Mouse (Mus musculus): Measurements from ENCODE around the gene Isoc2a. TPM values are rescaled to one million over a fixed set of nuclear protein-coding genes. Genes with fewer than 3 reads are reported as not detected.
"Not testable (repeated sequence)": the region's sequence is repeated elsewhere in the genome, so short reads cannot be mapped to it uniquely, and the experiment has no call there.

Gene Isoc2a
- polyA plus RNA-seq, 1 experiment from 2014 or later, result 1.3 TPM

DNA sequence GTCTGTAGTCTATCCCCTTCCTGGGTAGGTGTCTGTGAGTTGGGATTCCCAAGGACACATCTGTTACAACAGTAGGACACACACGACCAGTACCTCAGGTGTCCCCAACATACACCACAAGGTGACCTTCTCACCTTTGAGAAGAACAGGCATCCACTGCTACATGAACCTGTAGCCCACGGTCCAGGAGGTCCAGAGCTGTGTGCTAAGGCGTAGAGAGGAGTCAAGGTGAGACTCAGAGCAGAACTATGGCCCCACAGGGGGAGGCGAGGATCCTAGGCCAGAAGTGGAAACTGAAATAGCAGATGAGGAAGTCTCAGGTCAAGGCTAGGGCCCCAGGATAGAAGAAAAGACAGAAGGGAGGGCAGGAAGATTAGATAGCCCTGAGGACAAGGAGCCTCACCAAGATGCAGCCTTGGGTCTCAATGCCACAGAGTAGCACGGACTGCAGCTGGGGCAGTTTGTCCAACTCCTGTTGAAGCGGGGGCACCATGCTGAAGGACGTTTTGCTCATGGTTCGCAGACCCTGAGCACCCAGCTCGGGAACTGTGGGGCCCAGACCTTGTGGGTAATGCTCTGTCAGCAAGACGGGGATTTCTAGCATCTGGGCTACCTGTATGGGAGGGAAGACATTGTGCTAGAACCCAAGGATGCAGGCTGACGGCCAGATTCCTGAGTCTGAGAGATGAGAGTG, 26.2 kb upstream of the Isoc2a start:
- 72% methylated on average over 11 of the region's 11 CpGs for WGBS
- Histone ChIP-seq H3K9ac (no peak overlapping the region), H3K4me2 (no peak overlapping the region), H3K27ac (no peak overlapping the region), H3K4me1 (replicated peaks) (no peaks in the 10 kb centered on the region), H3K27me3 (peaks cover 21% of the 10 kb centered on the region), H3K9me3 (replicated peaks) (no peaks in the 10 kb centered on the region), H3K4me3 (no peak overlapping the region), H3K36me3 (no peaks in the 10 kb centered on the region)
- ATAC-seq (replicated peaks; ENCODE audit: insufficient number of reproducible peaks, insufficient read depth, low FRiP score, low read depth), result no peak

- Histone ChIP-seq H3K27me3 (peaks cover 16% of the 10 kb centered on the region), H3K9me3 (replicated peaks) (no peaks in the 10 kb centered on the region), H3K4me3 (no peak overlapping the region), H3K27ac (no peak overlapping the region), H3K4me1 (replicated peaks) (no peaks in the 10 kb centered on the region), H3K36me3 (no peaks in the 10 kb centered on the region), H3K4me2 (no peak overlapping the region), H3K9ac (no peak overlapping the region)
- 71% methylated on average over 8 of the region's 8 CpGs for WGBS
- ATAC-seq (replicated peaks; ENCODE audit: insufficient number of reproducible peaks, insufficient read depth, low FRiP score, low read depth), result no peak
These were observed 25.7 kb upstream of the Isoc2a start for GRCm38 (mm10) chr7:4851315-4851688.

GRCm38 (mm10) chr7:4853613-4854012, 23.3 kb upstream of the Isoc2a start:
- Histone ChIP-seq H3K4me2 (no peak overlapping the region), H3K9me3 (replicated peaks) (no peaks in the 10 kb centered on the region), H3K27me3 (peaks cover 14% of the 10 kb centered on the region), H3K36me3 (no peaks in the 10 kb centered on the region), H3K27ac (no peak overlapping the region), H3K9ac (no peak overlapping the region), H3K4me3 (no peak overlapping the region), H3K4me1 (replicated peaks) (no peaks in the 10 kb centered on the region)
- WGBS, result 70% methylated on average over 3 of the region's 3 CpGs
- ATAC-seq (replicated peaks; ENCODE audit: insufficient number of reproducible peaks, insufficient read depth, low FRiP score, low read depth), result no peak

DNA sequence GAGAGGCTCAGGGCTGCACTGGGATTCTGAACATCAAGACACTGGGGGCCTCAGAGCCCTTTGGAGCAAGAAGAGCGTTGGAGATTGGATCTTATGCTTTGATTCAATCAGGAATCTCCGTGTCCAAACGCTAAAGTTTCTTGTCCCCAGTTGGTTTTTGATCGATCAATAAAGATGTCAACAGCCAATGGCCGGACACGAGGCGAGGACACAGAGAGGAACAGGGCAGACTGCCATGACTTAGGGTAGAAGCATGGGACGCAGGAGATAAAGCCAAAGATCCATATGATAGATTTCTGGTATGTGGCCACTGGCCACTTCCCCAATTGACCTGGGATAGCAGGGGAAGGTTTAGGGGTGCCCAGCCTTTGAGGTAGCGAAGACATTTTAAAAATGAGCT, 20.4 kb upstream of the Isoc2a start:
- no peak overlapping the region for H3K4me3 ChIP-seq
- H3K27ac ChIP-seq, result no peak overlapping the region
- no peak overlapping the region for H3K4me2 ChIP-seq
- 79% methylated on average over 9 of the region's 9 CpGs for WGBS
- no peak overlapping the region for H3K9ac ChIP-seq
- H3K36me3 ChIP-seq, result no peaks in the 10 kb centered on the region
- no peaks in the 10 kb centered on the region for H3K9me3 ChIP-seq (replicated peaks)
- no peaks in the 10 kb centered on the region for H3K4me1 ChIP-seq (replicated peaks)
- peaks cover 8% of the 10 kb centered on the region; the same call in 1 of the 2 replicates for H3K27me3 ChIP-seq
- no peak for ATAC-seq (replicated peaks; ENCODE audit: insufficient number of reproducible peaks, insufficient read depth, low FRiP score, low read depth)

GRCm38 (mm10) chr7:4857321-4857720, 19.6 kb upstream of the Isoc2a start:
- no peak overlapping the region for H3K4me2 ChIP-seq
- no peaks in the 10 kb centered on the region for H3K36me3 ChIP-seq
- H3K9ac ChIP-seq, result no peak overlapping the region
- WGBS, result 62% methylated on average over 7 of the region's 7 CpGs
- no peak overlapping the region for H3K4me3 ChIP-seq
- no peaks in the 10 kb centered on the region for H3K9me3 ChIP-seq (replicated peaks)
- peaks cover 8% of the 10 kb centered on the region; the same call in 1 of the 2 replicates for H3K27me3 ChIP-seq
- ATAC-seq (replicated peaks; ENCODE audit: insufficient number of reproducible peaks, insufficient read depth, low FRiP score, low read depth), result no peak
- H3K27ac ChIP-seq, result no peak overlapping the region
- H3K4me1 ChIP-seq (replicated peaks), result no peaks in the 10 kb centered on the region

DNA sequence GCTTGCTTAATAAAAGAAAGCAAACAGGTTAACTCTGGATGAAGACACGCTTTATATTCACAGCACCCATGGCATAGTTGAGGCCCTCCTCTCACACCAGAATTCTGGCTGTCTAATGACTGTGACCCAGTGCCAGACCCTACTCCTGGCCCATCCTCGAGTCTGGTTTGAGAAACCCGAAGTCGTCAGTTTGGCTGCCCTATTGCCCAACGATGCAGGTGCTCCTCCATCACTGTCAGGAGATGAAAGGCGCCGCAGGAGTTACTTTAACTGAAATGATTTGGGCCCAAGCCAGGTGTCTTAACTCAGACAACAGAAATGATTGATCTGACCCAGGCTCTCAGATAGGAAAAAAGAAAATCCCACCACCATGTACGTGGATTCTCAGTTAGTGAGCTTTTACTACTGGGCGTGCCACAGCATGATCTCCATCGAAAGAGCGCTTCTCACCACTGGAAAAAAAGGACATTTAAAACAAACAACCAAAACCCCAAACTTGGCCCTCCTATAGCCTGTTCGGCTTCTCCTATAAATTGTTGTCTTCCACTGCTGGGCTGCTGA, 17.5 kb upstream of the Isoc2a start:
- Histone ChIP-seq H3K9ac (no peak overlapping the region), H3K4me3 (no peak overlapping the region), H3K4me2 (no peak overlapping the region), H3K4me1 (replicated peaks) (peaks cover 10% of the 10 kb centered on the region; the same call in 1 of the 2 replicates), H3K27me3 (peaks cover 8% of the 10 kb centered on the region; the same call in 1 of the 2 replicates), H3K27ac (no peak overlapping the region), H3K9me3 (replicated peaks) (no peaks in the 10 kb centered on the region), H3K36me3 (no peaks in the 10 kb centered on the region)
- ATAC-seq (replicated peaks; ENCODE audit: insufficient number of reproducible peaks, insufficient read depth, low FRiP score, low read depth), result no peak
- WGBS, result 68% methylated on average over 12 of the region's 12 CpGs

DNA sequence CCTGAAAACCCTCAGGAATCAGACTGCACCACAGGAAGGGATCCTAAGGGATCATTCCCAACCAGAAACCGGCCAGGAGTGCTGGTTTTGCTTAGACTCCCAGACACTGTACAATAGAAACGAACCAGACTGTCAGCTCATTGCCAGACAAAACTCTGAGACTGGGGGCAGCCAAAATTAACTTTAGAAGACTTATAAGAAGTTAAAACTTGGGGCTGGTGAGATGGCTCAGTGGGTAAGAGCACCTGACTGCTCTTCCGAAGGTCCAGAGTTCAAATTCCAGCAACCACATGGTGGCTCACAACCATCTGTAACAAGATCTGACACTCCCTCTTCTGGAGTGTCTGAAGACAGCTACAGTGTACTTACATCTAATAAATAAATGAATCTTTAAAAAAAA, 16.0 kb upstream of the Isoc2a start:
- H3K9me3 ChIP-seq (replicated peaks); H3K27ac ChIP-seq; H3K27me3 ChIP-seq; H3K36me3 ChIP-seq; H3K4me2 ChIP-seq; ATAC-seq (replicated peaks; ENCODE audit: insufficient number of reproducible peaks, insufficient read depth, low FRiP score, low read depth); H3K9ac ChIP-seq; H3K4me3 ChIP-seq: not testable (repeated sequence)
- peaks cover 13% of the 10 kb centered on the region for H3K4me1 ChIP-seq (replicated peaks)
- WGBS, result 73% methylated on average over 3 of the region's 3 CpGs

- no peaks in the 10 kb centered on the region for H3K36me3 ChIP-seq
These were observed 13.9 kb upstream of the Isoc2a start for GRCm38 (mm10) chr7:4863041-4863440.

GRCm38 (mm10) chr7:4863541-4864080, 13.3 kb upstream of the Isoc2a start:
- no peak overlapping the region for H3K4me2 ChIP-seq
- no peaks in the 10 kb centered on the region for H3K36me3 ChIP-seq
- no peak overlapping the region for H3K9ac ChIP-seq
- WGBS, result 66% methylated on average over 7 of the region's 7 CpGs
- ATAC-seq (replicated peaks; ENCODE audit: insufficient number of reproducible peaks, insufficient read depth, low FRiP score, low read depth), result no peak
- H3K27ac ChIP-seq, result peak overlapping the region; percentile 55
- H3K27me3 ChIP-seq, result no peaks in the 10 kb centered on the region
- H3K4me1 ChIP-seq (replicated peaks), result peaks cover 27% of the 10 kb centered on the region
- no peaks in the 10 kb centered on the region for H3K9me3 ChIP-seq (replicated peaks)
- H3K4me3 ChIP-seq, result no peak overlapping the region

More at GRCm38 (mm10) chr7:4863041-4863440, 13.9 kb upstream of the Isoc2a start:
- H3K4me2 ChIP-seq, result no peak overlapping the region
- H3K27me3 ChIP-seq, result no peaks in the 10 kb centered on the region
- 14% methylated on average over 1 of the region's 1 CpGs for WGBS
- no peak overlapping the region for H3K4me3 ChIP-seq
- no peaks in the 10 kb centered on the region for H3K9me3 ChIP-seq (replicated peaks)
- ATAC-seq (replicated peaks; ENCODE audit: insufficient number of reproducible peaks, insufficient read depth, low FRiP score, low read depth), result no peak
- no peak overlapping the region for H3K9ac ChIP-seq
- peak overlapping the region; percentile 55 for H3K27ac ChIP-seq
- H3K4me1 ChIP-seq (replicated peaks), result peaks cover 25% of the 10 kb centered on the region

GRCm38 (mm10) chr7:4864130-4864845, 12.7 kb upstream of the Isoc2a start:
- Histone ChIP-seq H3K4me3 (no peak overlapping the region), H3K27ac (no peak overlapping the region), H3K36me3 (no peaks in the 10 kb centered on the region), H3K4me1 (replicated peaks) (peaks cover 27% of the 10 kb centered on the region), H3K27me3 (no peaks in the 10 kb centered on the region), H3K4me2 (no peak overlapping the region), H3K9ac (no peak overlapping the region), H3K9me3 (replicated peaks) (no peaks in the 10 kb centered on the region)
- no peak for ATAC-seq (replicated peaks; ENCODE audit: insufficient number of reproducible peaks, insufficient read depth, low FRiP score, low read depth)
- WGBS, result 86% methylated on average over 5 of the region's 5 CpGs

GRCm38 (mm10) chr7:4865090-4865489, 11.9 kb upstream of the Isoc2a start:
- 68% methylated on average over 5 of the region's 5 CpGs for WGBS
- H3K36me3 ChIP-seq, result no peaks in the 10 kb centered on the region
- no peak overlapping the region for H3K9ac ChIP-seq
- peaks cover 27% of the 10 kb centered on the region for H3K4me1 ChIP-seq (replicated peaks)
- peak overlapping the region; percentile 65; the same call in 1 of the 2 replicates for H3K27ac ChIP-seq
- no peaks in the 10 kb centered on the region for H3K9me3 ChIP-seq (replicated peaks)
- no peaks in the 10 kb centered on the region for H3K27me3 ChIP-seq
- peak overlapping the region; percentile 67 for H3K4me3 ChIP-seq
- peak overlapping the region; percentile 67 for H3K4me2 ChIP-seq
- no peak for ATAC-seq (replicated peaks; ENCODE audit: insufficient number of reproducible peaks, insufficient read depth, low FRiP score, low read depth)

Data from heart, embryonic 15.5 days (tissue).